Mouse (Mus musculus) heart, embryonic 10.5 days (tissue): Measurements from ENCODE around the gene Kcna7. TPM values are rescaled to one million over a fixed set of nuclear protein-coding genes. Genes with fewer than 3 reads are reported as not detected.
A peak's percentile ranks its signal among the peaks of the same experiment; 100 is the strongest.

Source experiments
- DNase-seq: peaks from one replicate; pipeline ENCODE4 v3.0.0-alpha.2; 2017; ENCODE audit warnings: low spot score
- H3K27ac ChIP-seq: fragments of 300-500 bp; sonication (generic); 2 replicates; pipeline ENCODE4 v1.5.1; 2016; ENCODE audit warnings: mild to moderate bottlenecking
- H3K27me3 ChIP-seq: fragments of 300-500 bp; sonication (generic); 2 replicates; pipeline ENCODE4 v1.6.1; 2016; ENCODE audit warnings: mild to moderate bottlenecking; ENCODE audit not compliant: poor library complexity, insufficient read depth, severe bottlenecking
- H3K36me3 ChIP-seq: fragments of 300-500 bp; sonication (generic); 2 replicates; pipeline ENCODE4 v1.6.1; 2016; ENCODE audit warnings: mild to moderate bottlenecking, moderate library complexity
- H3K4me1 ChIP-seq: fragments of 300-500 bp; sonication (generic); 2 replicates; pipeline ENCODE4 v1.6.1; 2016; ENCODE audit warnings: mild to moderate bottlenecking
- H3K4me3 ChIP-seq: fragments of 300-500 bp; sonication (generic); 2 replicates; pipeline ENCODE4 v1.5.1; 2016; ENCODE audit warnings: mild to moderate bottlenecking, moderate library complexity
- H3K9me3 ChIP-seq: fragments of 300-500 bp; sonication (generic); 2 replicates; pipeline ENCODE4 v1.6.1; 2016; ENCODE audit warnings: mild to moderate bottlenecking, moderate library complexity
- WGBS: fragments of 180-500 bp; shearing (Covaris S2); methylation state at CpG from one replicate; pipeline ENCODE4 v1.1.7; 2016; 5-methylcytosine and 5-hydroxymethylcytosine counted together
- polyA plus RNA-seq: library from polyadenylated mRNA; unstranded; fragments of >200 nt; fragmentation: Nextera tagmentation; extraction: Ambion mirVana; gene quantifications from 2 replicates; pipeline ENCODE4 v1.2.1, GENCODE M21; 2016

The Kcna7 gene
- polyA plus RNA-seq, 1 experiment from 2014 or later = 0.45 TPM

- Histone ChIP-seq H3K27me3 (no peaks in the 10 kb centered on the region), H3K9me3 (no peaks in the 10 kb centered on the region), H3K36me3 (peaks cover 78% of the 10 kb centered on the region), H3K4me1 (peaks cover 13% of the 10 kb centered on the region), H3K27ac (no peak overlapping the region), H3K4me3 (no peak overlapping the region)
- no peak for DNase-seq
- 66% methylated on average over 22 of the region's 22 CpGs for WGBS
Measured at GRCm38 (mm10) chr7:45443526-45444420, 38.3 kb downstream of the Kcna7 start.

GRCm38 (mm10) chr7:45446589-45446988, 41.1 kb downstream of the Kcna7 start:
- Histone ChIP-seq H3K4me3 (no peak overlapping the region), H3K9me3 (no peaks in the 10 kb centered on the region), H3K36me3 (peaks cover 77% of the 10 kb centered on the region), H3K27me3 (no peaks in the 10 kb centered on the region), H3K27ac (no peak overlapping the region), H3K4me1 (peaks cover 17% of the 10 kb centered on the region)
- DNase-seq = no peak

- H3K4me3 ChIP-seq = peak overlapping the region; percentile 37
- 21% methylated on average over 11 of the region's 11 CpGs for WGBS
Measured at GRCm38 (mm10) chr7:45447325-45447990, 42.0 kb downstream of the Kcna7 start.

GRCm38 (mm10) chr7:45449974-45450373, 44.5 kb downstream of the Kcna7 start:
- Histone ChIP-seq H3K4me1 (peaks cover 11% of the 10 kb centered on the region; the same call in 1 of the 2 replicates), H3K36me3 (peaks cover 79% of the 10 kb centered on the region), H3K9me3 (no peaks in the 10 kb centered on the region), H3K4me3 (no peak overlapping the region), H3K27ac (no peak overlapping the region), H3K27me3 (no peaks in the 10 kb centered on the region)
- DNase-seq = no peak
- 88% methylated on average over 1 of the region's 1 CpGs for WGBS

More at GRCm38 (mm10) chr7:45447325-45447990, 42.0 kb downstream of the Kcna7 start:
- Histone ChIP-seq H3K27ac (peak overlapping the region; percentile 47; the same call in 1 of the 2 replicates), H3K27me3 (no peaks in the 10 kb centered on the region), H3K4me1 (peaks cover 18% of the 10 kb centered on the region), H3K36me3 (peaks cover 80% of the 10 kb centered on the region), H3K9me3 (no peaks in the 10 kb centered on the region)
- DNase-seq = no peak

GRCm38 (mm10) chr7:45451344-45451982, 46.0 kb downstream of the Kcna7 start:
- Histone ChIP-seq H3K4me1 (peaks cover 14% of the 10 kb centered on the region; the same call in 1 of the 2 replicates), H3K27ac (no peak overlapping the region), H3K27me3 (no peaks in the 10 kb centered on the region), H3K4me3 (no peak overlapping the region), H3K9me3 (no peaks in the 10 kb centered on the region), H3K36me3 (peaks cover 79% of the 10 kb centered on the region)
- DNase-seq = peak; percentile 92
- whole genome bisulfite sequencing = 52% methylated on average over 23 of the region's 23 CpGs

- no peaks in the 10 kb centered on the region for H3K27me3 ChIP-seq
- 84% methylated on average over 15 of the region's 15 CpGs for WGBS
- no peaks in the 10 kb centered on the region for H3K9me3 ChIP-seq
- H3K4me3 ChIP-seq = no peak overlapping the region
- H3K4me1 ChIP-seq = peaks cover 29% of the 10 kb centered on the region
- DNase-seq = no peak
- H3K36me3 ChIP-seq = peaks cover 77% of the 10 kb centered on the region
- no peak overlapping the region for H3K27ac ChIP-seq
Measured at GRCm38 (mm10) chr7:45454971-45455370, 49.5 kb downstream of the Kcna7 start.

GRCm38 (mm10) chr7:45455932-45456696, 50.7 kb downstream of the Kcna7 start:
- Histone ChIP-seq H3K9me3 (no peaks in the 10 kb centered on the region), H3K4me1 (peaks cover 40% of the 10 kb centered on the region), H3K27ac (no peak overlapping the region; the same call in 1 of the 2 replicates), H3K4me3 (no peak overlapping the region), H3K36me3 (peaks cover 75% of the 10 kb centered on the region), H3K27me3 (no peaks in the 10 kb centered on the region)
- WGBS = 73% methylated on average over 13 of the region's 13 CpGs
- no peak for DNase-seq

- Histone ChIP-seq H3K4me3 (peak overlapping the region; percentile 79; the same call in 1 of the 2 replicates), H3K27ac (peak overlapping the region; percentile 43; the same call in 1 of the 2 replicates), H3K9me3 (no peaks in the 10 kb centered on the region), H3K4me1 (peaks cover 42% of the 10 kb centered on the region), H3K36me3 (peaks cover 73% of the 10 kb centered on the region), H3K27me3 (no peaks in the 10 kb centered on the region)
- WGBS = 47% methylated on average over 9 of the region's 9 CpGs
- DNase-seq = no peak
Measured at GRCm38 (mm10) chr7:45456721-45457203, 51.3 kb downstream of the Kcna7 start.

GRCm38 (mm10) chr7:45457204-45458060, 52.0 kb downstream of the Kcna7 start:
- Histone ChIP-seq H3K27ac (peak overlapping the region; percentile 94), H3K4me3 (peak overlapping the region; percentile 79), H3K27me3 (no peaks in the 10 kb centered on the region), H3K9me3 (no peaks in the 10 kb centered on the region), H3K36me3 (peaks cover 72% of the 10 kb centered on the region), H3K4me1 (peaks cover 43% of the 10 kb centered on the region)
- WGBS = 61% methylated on average over 9 of the region's 10 CpGs
- DNase-seq = no peak

GRCm38 (mm10) chr7:45458748-45459563, 53.5 kb downstream of the Kcna7 start:
- peak; percentile 92 for DNase-seq
- H3K9me3 ChIP-seq = no peaks in the 10 kb centered on the region
- H3K4me3 ChIP-seq = peak overlapping the region; percentile 79
- H3K4me1 ChIP-seq = peaks cover 43% of the 10 kb centered on the region
- H3K27ac ChIP-seq = peak overlapping the region; percentile 94
- peaks cover 72% of the 10 kb centered on the region for H3K36me3 ChIP-seq
- 1% methylated on average over 43 of the region's 43 CpGs for WGBS
- H3K27me3 ChIP-seq = no peaks in the 10 kb centered on the region
